Mouse (Mus musculus) forebrain, embryonic 12.5 days (tissue): ENCODE results near the gene Whamm. TPM values are rescaled to one million over a fixed set of nuclear protein-coding genes. Genes with fewer than 3 reads are reported as not detected.

Source experiments
- microRNA counts: library from miRNA; unstranded; fragments of <30 nt; microRNA quantifications from one replicate; lab custom pipeline; 2017
- polyA plus RNA-seq: library from polyadenylated mRNA; unstranded; fragments of >200 nt; fragmentation: Nextera tagmentation; extraction: Ambion mirVana; gene quantifications from 2 replicates; pipeline ENCODE4 v1.2.1, GENCODE M21; 2016

Whamm gene
- polyA plus RNA-seq, 1 experiment from 2014 or later = 6.0 TPM

MicroRNAs encoded within 50 kb of the gene (microRNA counts, 519-probe panel; counts per million panel counts)
- not detected for microRNA mmu-miR-1839-3p (lab: Ali Mortazavi, UCI)
- 4,099 counts per million, percentile 49 among the panel's probes with 10 or more counts for microRNA mmu-miR-1839-5p (lab: Ali Mortazavi, UCI)

Other genes with a start within 250 kb of the Whamm start
- 919 and 971 TPM in 2 replicates for gene Rps17, start 226.0 kb upstream of the Whamm start, polyA plus RNA-seq
- gene Cpeb1, start 115.8 kb upstream of the Whamm start, polyA plus RNA-seq = 1.5 and 1.8 TPM in 2 replicates
- gene Ap3b2, start 77.3 kb upstream of the Whamm start, polyA plus RNA-seq = 52.0 and 60.1 TPM in 2 replicates
- gene BC048679, start 73.0 kb upstream of the Whamm start, polyA plus RNA-seq = not detected in 2 replicates
- 0.27 and 0.31 TPM in 2 replicates for gene Fsd2, start 4.3 kb upstream of the Whamm start, polyA plus RNA-seq
- 33.3 and 34.1 TPM in 2 replicates for gene Homer2, start 136.3 kb downstream of the Whamm start, polyA plus RNA-seq
- 134 and 138 TPM in 2 replicates for gene Ramac, start 191.7 kb downstream of the Whamm start, polyA plus RNA-seq
- 42.2 and 43.3 TPM in 2 replicates for gene 3110040N11Rik, start 218.2 kb downstream of the Whamm start, polyA plus RNA-seq